Mouse (Mus musculus) ES-CJ7 (cell line): ENCODE results near the gene Hdac5.
A peak's percentile ranks its signal among the peaks of the same experiment; 100 is the strongest.

ENCODE experiments used
- DNase-seq: peaks from one replicate; pipeline ENCODE4 v3.0.0; 2011; ENCODE audit warnings: low read depth, low spot score

Hdac5 gene

GRCm38 (mm10) chr11:102240636-102241035, 10.7 kb upstream of the Hdac5 start:
- no peak for DNase-seq

GRCm38 (mm10) chr11:102236022-102236421, 6.1 kb upstream of the Hdac5 start:
- DNase-seq, result no peak

- peak; percentile 30 for DNase-seq
These were observed 524 bp downstream of the Hdac5 start for GRCm38 (mm10) chr11:102229331-102229953.

- DNase-seq, result no peak
These were observed 1.2 kb downstream of the Hdac5 start for GRCm38 (mm10) chr11:102228646-102229268.

GRCm38 (mm10) chr11:102228191-102228545, 1.8 kb downstream of the Hdac5 start:
- DNase-seq, result no peak

- DNase-seq, result no peak
These were observed 2.4 kb downstream of the Hdac5 start for GRCm38 (mm10) chr11:102227270-102228190.

- no peak for DNase-seq
These were observed 3.6 kb downstream of the Hdac5 start for GRCm38 (mm10) chr11:102226067-102226978.

GRCm38 (mm10) chr11:102225221-102225620, 4.7 kb downstream of the Hdac5 start:
- no peak for DNase-seq

GRCm38 (mm10) chr11:102224686-102225085, 5.3 kb downstream of the Hdac5 start:
- DNase-seq, result peak; percentile 50

- DNase-seq, result peak; percentile 57
These were observed 6.8 kb downstream of the Hdac5 start for GRCm38 (mm10) chr11:102223166-102223565.

- no peak for DNase-seq
These were observed 8.0 kb downstream of the Hdac5 start for GRCm38 (mm10) chr11:102221954-102222351.

- no peak for DNase-seq
These were observed 8.6 kb downstream of the Hdac5 start for GRCm38 (mm10) chr11:102221243-102221953.

GRCm38 (mm10) chr11:102220451-102220850, 9.5 kb downstream of the Hdac5 start:
- no peak for DNase-seq

GRCm38 (mm10) chr11:102219994-102220346, 10.0 kb downstream of the Hdac5 start:
- no peak for DNase-seq

- no peak for DNase-seq
These were observed 10.5 kb downstream of the Hdac5 start for GRCm38 (mm10) chr11:102219247-102219993.

- peak; percentile 61 for DNase-seq
These were observed 11.2 kb downstream of the Hdac5 start for GRCm38 (mm10) chr11:102218783-102219182.

GRCm38 (mm10) chr11:102217876-102218430, 12.0 kb downstream of the Hdac5 start:
- no peak for DNase-seq

- DNase-seq, result no peak
These were observed 12.6 kb downstream of the Hdac5 start for GRCm38 (mm10) chr11:102217396-102217795.

GRCm38 (mm10) chr11:102216886-102217240, 13.1 kb downstream of the Hdac5 start:
- no peak for DNase-seq
